Mouse (Mus musculus) C2C12 (cell line): ENCODE measurements around the gene Kcnq5.

Experiments
- CEBPB ChIP-seq: IDR thresholded peaks from one replicate; pipeline ENCODE4 v1.6.1; 2011; ENCODE audit warnings: low read depth, mild to moderate bottlenecking, control low read depth, moderate library complexity
- CTCF ChIP-seq: IDR thresholded peaks from one replicate; pipeline ENCODE4 v1.5.1; 2011; ENCODE audit not compliant: control insufficient read depth, insufficient read depth, insufficient read length
- MAX ChIP-seq: IDR thresholded peaks from one replicate; pipeline ENCODE4 v1.6.1; 2011; ENCODE audit warnings: mild to moderate bottlenecking, control low read depth
- USF1 ChIP-seq: IDR thresholded peaks from one replicate; pipeline ENCODE4 v1.6.1; 2011; ENCODE audit warnings: low read depth, mild to moderate bottlenecking, control low read depth, moderate library complexity

DNA sequence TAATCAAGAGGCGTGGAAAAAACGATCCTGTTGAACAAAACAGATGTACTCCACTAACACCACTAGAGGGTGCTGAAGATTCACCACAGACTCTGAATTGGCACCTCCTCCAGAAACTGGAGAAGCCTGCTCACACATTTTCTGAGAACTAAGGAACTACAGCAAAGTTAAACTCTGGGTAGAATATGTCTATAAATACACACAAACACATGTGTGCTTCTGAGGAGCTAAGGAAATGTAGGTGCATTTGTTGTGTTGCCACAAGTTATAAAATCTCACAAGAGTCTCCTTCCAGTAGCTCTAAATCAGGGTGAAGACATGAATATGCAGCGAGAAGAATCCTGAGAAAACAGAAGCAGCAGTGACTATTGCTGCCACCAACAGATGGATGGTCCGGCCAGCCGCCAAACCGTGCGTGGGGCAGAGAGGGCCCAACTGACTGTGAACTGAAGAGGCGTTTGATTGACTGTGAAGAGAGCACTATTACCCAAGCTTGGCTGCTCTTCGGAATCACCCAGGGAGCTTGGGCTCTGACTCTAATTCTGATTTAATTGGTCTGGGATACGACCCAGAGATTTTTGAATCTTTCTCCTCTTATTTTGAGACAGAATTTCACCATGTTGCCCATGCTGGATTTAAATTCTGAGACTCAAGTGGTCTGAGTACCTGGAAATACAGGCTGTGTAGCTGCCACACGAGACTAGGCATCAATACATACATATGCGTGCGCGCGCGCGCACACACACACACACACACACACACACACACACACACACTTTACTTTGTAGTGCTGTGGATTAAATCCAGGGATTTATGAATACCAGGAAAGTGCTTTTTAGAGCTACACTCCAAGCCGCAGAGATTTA is 550.2 kb downstream of the Kcnq5 start:
- no peak for TF ChIP-seq USF1
- TF ChIP-seq CTCF: no peak
- no peak for TF ChIP-seq MAX
- TF ChIP-seq CEBPB: no peak
